Mouse (Mus musculus): Measurements from ENCODE around the gene Litaf.

DNA sequence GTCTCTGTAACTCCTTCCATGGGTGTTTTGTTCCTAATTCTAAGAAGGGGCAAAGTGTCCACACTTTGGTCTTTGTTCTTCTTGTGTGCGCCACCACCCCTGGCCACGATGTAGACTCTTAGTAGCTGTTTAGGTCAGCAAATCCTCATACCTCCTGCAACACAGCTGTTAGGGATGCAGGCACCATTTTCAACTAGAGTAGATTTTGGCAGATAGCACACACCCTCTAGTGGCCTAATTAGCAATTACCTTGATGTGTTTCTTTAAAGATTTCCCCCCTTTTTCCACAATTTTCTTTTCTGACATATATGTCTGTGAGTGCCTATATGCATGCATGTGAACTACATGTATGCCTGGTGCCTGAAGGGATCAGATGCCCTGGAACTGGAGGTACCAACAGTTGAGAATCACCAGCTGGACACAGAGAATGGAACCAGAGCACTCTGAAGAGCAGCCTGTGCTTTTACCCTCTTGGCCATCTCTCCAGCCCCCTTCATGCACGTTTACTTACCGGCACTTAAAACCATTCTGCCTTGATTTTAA lies 43.3 kb upstream of the Litaf start:
- TF ChIP-seq CTCF (IDR thresholded peaks at IDR 0.05): peak; percentile 80
- no peak for TF ChIP-seq EP300 (IDR thresholded peaks at IDR 0.05)
